Mouse (Mus musculus) liver, embryonic 13.5 days (tissue): ENCODE data around the gene Asb15. TPM values are rescaled to one million over a fixed set of nuclear protein-coding genes. Genes with fewer than 3 reads are reported as not detected.

Experiments
- ATAC-seq: fragments of 200-750 bp; cut with Nextera tagmentation; 2 replicates; pipeline ENCODE4 v1.8.0; 2017; ENCODE audit warnings: low read depth, mild to moderate bottlenecking, moderate number of reproducible peaks, moderate library complexity
- DNase-seq: peaks from one replicate; pipeline ENCODE4 v3.0.0; 2022
- H3K27ac ChIP-seq: fragments of 300-500 bp; sonication (generic); 2 replicates; pipeline ENCODE4 v1.5.1; 2015; ENCODE audit warnings: moderate library complexity, mild to moderate bottlenecking, inconsistent platforms
- H3K27me3 ChIP-seq: fragments of 300-500 bp; sonication (generic); 2 replicates; pipeline ENCODE4 v1.6.1; 2015; ENCODE audit warnings: mild to moderate bottlenecking, inconsistent platforms
- H3K36me3 ChIP-seq: fragments of 300-500 bp; sonication (generic); 2 replicates; pipeline ENCODE4 v1.6.1; 2015; ENCODE audit warnings: mild to moderate bottlenecking, inconsistent platforms
- H3K4me1 ChIP-seq: fragments of 300-500 bp; sonication (generic); replicated peaks from 2 replicates; pipeline ENCODE4 v1.6.1; 2015; ENCODE audit warnings: inconsistent platforms
- H3K4me2 ChIP-seq: fragments of 300-500 bp; sonication (generic); 2 replicates; pipeline ENCODE4 v1.6.1; 2015; ENCODE audit warnings: inconsistent platforms, mild to moderate bottlenecking, moderate library complexity
- H3K4me3 ChIP-seq: fragments of 300-500 bp; sonication (generic); replicated peaks from 2 replicates; pipeline ENCODE4 v1.5.1; 2015; ENCODE audit warnings: mild to moderate bottlenecking, inconsistent platforms
- H3K9ac ChIP-seq: fragments of 300-500 bp; sonication (generic); 2 replicates; pipeline ENCODE4 v1.6.1; 2015; ENCODE audit warnings: mild to moderate bottlenecking, inconsistent platforms
- H3K9me3 ChIP-seq: fragments of 300-500 bp; sonication (generic); replicated peaks from 2 replicates; pipeline ENCODE4 v1.6.1; 2016; ENCODE audit warnings: inconsistent platforms
- WGBS: fragments of 180-500 bp; shearing (Covaris S2); methylation state at CpG from one replicate; pipeline ENCODE4 v1.1.7; 2015; ENCODE audit not compliant: insufficient replicate concordance; 5-methylcytosine and 5-hydroxymethylcytosine counted together
- polyA plus RNA-seq: library from polyadenylated mRNA; unstranded; fragments of >200 nt; fragmentation: Nextera tagmentation; extraction: Ambion mirVana; gene quantifications from 2 replicates; pipeline ENCODE4 v1.2.1, GENCODE M21; 2015

The Asb15 gene
- polyA plus RNA-seq, 1 experiment from 2014 or later = not detected

DNA sequence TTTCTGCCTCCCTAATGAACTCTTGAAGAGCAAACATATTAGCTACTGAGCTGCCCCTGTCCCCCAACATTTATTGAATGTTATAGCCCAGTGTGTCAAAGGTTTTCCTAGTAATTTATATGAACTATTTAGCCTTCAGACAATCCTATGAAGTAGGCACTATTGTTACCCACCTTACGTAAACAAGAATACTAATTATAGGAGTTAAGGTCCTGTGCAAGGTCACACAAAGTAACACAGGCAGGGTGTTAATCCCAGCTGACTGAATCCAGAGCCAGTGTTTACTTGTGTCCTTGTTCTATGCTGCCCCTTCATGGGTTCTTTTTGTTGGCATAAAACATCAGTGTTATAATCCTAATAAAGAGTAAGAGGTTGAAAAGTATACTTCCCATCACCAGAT, 41.8 kb downstream of the Asb15 start:
- ATAC-seq (no peak), DNase-seq (no peak)
- H3K27ac ChIP-seq = no peak overlapping the region
- no peak overlapping the region for H3K4me2 ChIP-seq
- H3K9ac ChIP-seq = no peak overlapping the region
- WGBS = 71% methylated on average over 1 of the region's 1 CpGs
- H3K9me3 ChIP-seq = no peaks in the 10 kb centered on the region
- no peaks in the 10 kb centered on the region for H3K4me1 ChIP-seq
- no peak overlapping the region for H3K4me3 ChIP-seq
- no peaks in the 10 kb centered on the region for H3K27me3 ChIP-seq
- no peaks in the 10 kb centered on the region for H3K36me3 ChIP-seq

DNA sequence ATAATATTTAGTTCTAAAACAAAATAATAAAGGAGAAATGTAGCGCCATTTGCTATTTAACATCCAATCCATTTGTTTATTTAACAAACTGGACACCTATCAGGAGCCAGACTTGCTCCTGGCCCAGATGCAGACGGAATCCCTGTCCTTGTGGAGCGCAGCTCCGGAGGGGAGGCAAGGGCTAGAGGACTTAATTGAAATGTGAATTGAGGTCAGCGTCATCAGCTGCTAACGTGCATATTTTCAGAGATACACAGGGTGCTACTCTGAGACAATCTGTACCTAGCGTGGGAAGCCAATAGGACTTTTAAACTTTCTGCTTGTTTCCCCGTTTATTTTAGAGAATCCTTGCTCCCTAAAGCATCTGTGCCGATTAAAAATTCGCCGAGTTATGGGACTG, 42.3 kb downstream of the Asb15 start:
- H3K36me3 ChIP-seq = no peaks in the 10 kb centered on the region
- no peak overlapping the region for H3K9ac ChIP-seq
- H3K4me2 ChIP-seq = no peak overlapping the region
- WGBS = 70% methylated on average over 11 of the region's 11 CpGs
- no peaks in the 10 kb centered on the region for H3K9me3 ChIP-seq
- H3K4me3 ChIP-seq = no peak overlapping the region
- H3K27ac ChIP-seq = no peak overlapping the region
- ATAC-seq = no peak
- no peak for DNase-seq
- H3K27me3 ChIP-seq = no peaks in the 10 kb centered on the region
- no peaks in the 10 kb centered on the region for H3K4me1 ChIP-seq

DNA sequence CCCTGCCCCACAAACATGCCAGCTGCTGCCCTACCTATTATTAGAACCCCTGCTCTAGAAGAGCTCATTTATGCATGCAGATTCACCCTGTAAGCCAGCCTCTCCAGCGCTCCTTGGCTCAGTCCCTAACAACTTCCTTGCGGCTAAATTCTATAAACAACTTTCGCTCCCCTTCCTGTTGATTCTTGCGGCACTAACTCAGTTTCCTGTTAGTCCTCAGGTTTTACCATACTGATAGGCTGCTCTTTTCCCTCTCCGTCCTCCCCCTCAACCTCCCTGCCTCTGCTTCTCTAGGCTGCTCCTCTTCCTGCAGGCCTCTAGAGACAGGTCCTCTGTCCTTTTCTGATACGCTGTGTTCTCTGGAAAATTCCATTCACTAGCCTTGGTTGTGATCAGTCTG, 43.2 kb downstream of the Asb15 start:
- Histone ChIP-seq H3K9me3 (no peaks in the 10 kb centered on the region), H3K4me1 (no peaks in the 10 kb centered on the region), H3K9ac (no peak overlapping the region), H3K27me3 (no peaks in the 10 kb centered on the region), H3K4me3 (no peak overlapping the region), H3K27ac (no peak overlapping the region), H3K4me2 (no peak overlapping the region), H3K36me3 (no peaks in the 10 kb centered on the region)
- DNase-seq = no peak
- 28% methylated on average over 6 of the region's 6 CpGs for WGBS
- ATAC-seq = 0 out of 2 replicates have a peak, but pooled peaks have one; percentile 51

DNA sequence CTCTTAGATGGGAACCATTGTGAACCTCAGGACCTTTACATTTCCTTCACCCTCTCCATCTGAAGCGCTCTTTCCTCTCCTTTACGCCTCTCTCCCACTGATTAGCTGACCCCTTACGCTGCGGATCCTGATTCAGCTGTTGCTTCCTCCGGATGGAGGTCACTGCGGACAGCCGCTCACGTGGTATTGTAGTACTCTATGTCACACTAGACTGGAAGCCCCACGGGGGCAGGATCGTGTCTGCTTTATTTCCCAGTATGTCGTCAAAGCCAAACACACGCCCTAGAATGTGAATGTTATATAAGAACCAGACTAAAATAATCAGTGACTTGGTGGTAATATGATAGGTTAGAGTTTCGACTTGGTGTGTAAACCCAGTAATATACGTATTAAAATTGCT, 44.5 kb downstream of the Asb15 start:
- Histone ChIP-seq H3K9me3 (no peaks in the 10 kb centered on the region), H3K27ac (no peak overlapping the region), H3K4me3 (no peak overlapping the region), H3K4me2 (no peak overlapping the region), H3K36me3 (no peaks in the 10 kb centered on the region), H3K27me3 (no peaks in the 10 kb centered on the region), H3K4me1 (no peaks in the 10 kb centered on the region), H3K9ac (no peak overlapping the region)
- no peak for DNase-seq
- no peak for ATAC-seq
- WGBS = 80% methylated on average over 14 of the region's 14 CpGs

GRCm38 (mm10) chr6:24573319-24573718, 45.4 kb downstream of the Asb15 start:
- Histone ChIP-seq H3K9ac (no peak overlapping the region), H3K27ac (no peak overlapping the region), H3K27me3 (no peaks in the 10 kb centered on the region), H3K4me1 (no peaks in the 10 kb centered on the region), H3K9me3 (no peaks in the 10 kb centered on the region), H3K4me2 (no peak overlapping the region), H3K36me3 (no peaks in the 10 kb centered on the region), H3K4me3 (no peak overlapping the region)
- DNase-seq = no peak
- ATAC-seq = no peak

- Histone ChIP-seq H3K4me3 (no peak overlapping the region), H3K27ac (no peak overlapping the region), H3K36me3 (no peaks in the 10 kb centered on the region), H3K4me2 (no peak overlapping the region), H3K9ac (no peak overlapping the region), H3K9me3 (no peaks in the 10 kb centered on the region), H3K27me3 (no peaks in the 10 kb centered on the region), H3K4me1 (no peaks in the 10 kb centered on the region)
- 66% methylated on average over 3 of the region's 3 CpGs for WGBS
- ATAC-seq = no peak
- no peak for DNase-seq
Measured at GRCm38 (mm10) chr6:24583456-24583855, 55.5 kb downstream of the Asb15 start.

GRCm38 (mm10) chr6:24585431-24586310, 57.7 kb downstream of the Asb15 start:
- Histone ChIP-seq H3K4me3 (no peak overlapping the region), H3K9me3 (no peaks in the 10 kb centered on the region), H3K4me2 (no peak overlapping the region), H3K4me1 (no peaks in the 10 kb centered on the region), H3K27me3 (no peaks in the 10 kb centered on the region), H3K9ac (no peak overlapping the region), H3K27ac (no peak overlapping the region), H3K36me3 (no peaks in the 10 kb centered on the region)
- DNase-seq = no peak
- 55% methylated on average over 10 of the region's 10 CpGs for WGBS
- no peak for ATAC-seq

GRCm38 (mm10) chr6:24586885-24587284, 58.9 kb downstream of the Asb15 start:
- no peaks in the 10 kb centered on the region for H3K36me3 ChIP-seq
- no peaks in the 10 kb centered on the region for H3K27me3 ChIP-seq
- 39% methylated on average over 3 of the region's 3 CpGs for WGBS
- H3K4me1 ChIP-seq = no peaks in the 10 kb centered on the region
- no peak overlapping the region for H3K4me2 ChIP-seq
- no peak for DNase-seq
- H3K9me3 ChIP-seq = no peaks in the 10 kb centered on the region
- H3K9ac ChIP-seq = no peak overlapping the region
- no peak overlapping the region for H3K27ac ChIP-seq
- no peak overlapping the region for H3K4me3 ChIP-seq
- ATAC-seq = no peak

DNA sequence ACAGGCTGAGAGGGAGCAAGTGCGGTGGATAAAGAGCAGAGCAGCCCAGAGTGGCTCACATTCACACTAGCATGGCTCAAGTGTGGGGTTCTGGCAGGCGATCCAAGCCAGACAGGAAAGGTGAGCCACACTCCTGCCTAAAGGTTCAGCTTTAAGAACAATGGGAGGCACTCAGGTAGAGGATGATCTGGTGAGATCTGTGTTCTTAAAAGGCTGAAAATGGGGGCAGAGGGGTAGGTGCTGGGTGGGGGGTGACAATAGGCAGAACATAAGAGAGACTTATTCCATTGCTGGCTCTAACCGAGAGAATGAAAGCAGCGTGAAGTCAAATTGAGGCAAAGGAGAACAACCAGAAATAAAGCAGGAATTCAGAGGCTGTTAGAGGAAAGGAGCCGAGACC, 62.3 kb downstream of the Asb15 start:
- WGBS = 68% methylated on average over 5 of the region's 5 CpGs
- Histone ChIP-seq H3K9me3 (no peaks in the 10 kb centered on the region), H3K27ac (no peak overlapping the region), H3K4me3 (no peak overlapping the region), H3K27me3 (no peaks in the 10 kb centered on the region), H3K4me1 (no peaks in the 10 kb centered on the region), H3K36me3 (no peaks in the 10 kb centered on the region), H3K4me2 (no peak overlapping the region), H3K9ac (no peak overlapping the region)
- DNase-seq = no peak
- ATAC-seq = no peak

- Histone ChIP-seq H3K27ac (no peak overlapping the region), H3K27me3 (no peaks in the 10 kb centered on the region), H3K4me3 (no peak overlapping the region), H3K9me3 (no peaks in the 10 kb centered on the region), H3K4me2 (no peak overlapping the region), H3K9ac (no peak overlapping the region), H3K4me1 (no peaks in the 10 kb centered on the region), H3K36me3 (no peaks in the 10 kb centered on the region)
- DNase-seq (no peak), ATAC-seq (no peak)
- 47% methylated on average over 10 of the region's 10 CpGs for WGBS
Measured at GRCm38 (mm10) chr6:24591525-24592218, 63.7 kb downstream of the Asb15 start.

GRCm38 (mm10) chr6:24597500-24597899, 69.6 kb downstream of the Asb15 start, which contains the start of gene Lmod2:
Gene Lmod2, plus strand, starts transcription at chr6:24597762.
- WGBS = 70% methylated on average over 10 of the region's 10 CpGs
- Histone ChIP-seq H3K4me3 (no peak within 1 kb of the TSS), H3K4me1 (no peaks in the 10 kb centered on the region)

DNA sequence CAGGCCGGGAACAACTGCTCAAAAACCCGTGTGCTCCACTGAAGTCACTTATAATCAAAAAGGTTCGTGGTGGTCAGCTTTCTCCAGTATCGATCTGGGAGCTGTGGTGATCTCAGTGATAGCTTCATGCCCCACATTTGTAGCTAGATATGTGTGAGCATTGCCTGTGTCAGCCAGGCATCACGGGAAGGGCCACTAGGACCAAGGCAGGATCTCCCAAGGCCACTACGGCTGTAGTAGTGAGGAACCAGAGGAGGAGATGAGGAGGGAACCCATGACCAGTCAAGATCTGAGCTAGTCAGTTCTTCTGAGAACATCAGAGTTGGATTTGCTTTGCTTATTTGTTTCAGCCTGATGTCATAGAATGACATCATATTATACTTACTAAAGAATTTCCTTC, 71.2 kb downstream of the Asb15 start:
- no peak for ATAC-seq
- H3K9me3 ChIP-seq = no peaks in the 10 kb centered on the region
- no peaks in the 10 kb centered on the region for H3K4me1 ChIP-seq
- no peak overlapping the region for H3K4me2 ChIP-seq
- H3K9ac ChIP-seq = no peak overlapping the region
- no peak for DNase-seq
- 65% methylated on average over 6 of the region's 6 CpGs for WGBS
- no peak overlapping the region for H3K27ac ChIP-seq
- no peaks in the 10 kb centered on the region for H3K27me3 ChIP-seq
- no peaks in the 10 kb centered on the region for H3K36me3 ChIP-seq
- no peak overlapping the region for H3K4me3 ChIP-seq

More at GRCm38 (mm10) chr6:24597500-24597899, 69.6 kb downstream of the Asb15 start, which contains the start of gene Lmod2:
- Histone ChIP-seq H3K27me3 (no peaks in the 10 kb centered on the region), H3K36me3 (no peaks in the 10 kb centered on the region), H3K4me2 (no peak within 1 kb of the TSS), H3K9me3 (no peaks in the 10 kb centered on the region), H3K9ac (no peak within 1 kb of the TSS), H3K27ac (no peak within 1 kb of the TSS)
- no peak for ATAC-seq
- DNase-seq = no peak
